Mouse (Mus musculus): ENCODE results near the gene Ccdc81. TPM values are rescaled to one million over a fixed set of nuclear protein-coding genes. Genes with fewer than 3 reads are reported as not detected.

Gene Ccdc81
- total and polyA plus RNA-seq, 3 experiments = 0.14 to 0.28 TPM; not detected in 1

Other genes with a start within 250 kb of the Ccdc81 start
- 10 to 100 TPM; 84.6 to 85.3 TPM for gene Hikeshi, start 37.6 kb upstream of the Ccdc81 start, total RNA-seq (2021)
- 36.6 and 69.6 TPM in 2 replicates for gene Hikeshi, start 37.6 kb upstream of the Ccdc81 start, polyA plus RNA-seq (2012; rRNA removed)
- gene Eed, start 77.4 kb upstream of the Ccdc81 start, total RNA-seq (2021) = 10 to 100 TPM; 49.3 to 71.0 TPM
- 5.7 and 10.6 TPM in 2 replicates for gene Eed, start 77.4 kb upstream of the Ccdc81 start, polyA plus RNA-seq (2012; rRNA removed)
- gene Picalm, start 226.6 kb upstream of the Ccdc81 start, total RNA-seq (2021) = 100 to 1,000 TPM; 153 to 160 TPM
- 51.4 and 53.3 TPM in 2 replicates for gene Picalm, start 226.6 kb upstream of the Ccdc81 start, polyA plus RNA-seq (2012; rRNA removed)

All from adrenal gland, adult 2 months (tissue).